Mouse (Mus musculus) pancreas, adult 10 weeks (tissue): ENCODE data around the gene Dok1. TPM values are rescaled to one million over a fixed set of nuclear protein-coding genes. Genes with fewer than 3 reads are reported as not detected.

Experiments used
- polyA plus RNA-seq: library from polyadenylated mRNA; stranded (reverse); fragments of 350-450 nt; fragmentation: Illumina TruSeq; extraction: RNeasy Lipid Tissue Mini Kit (QIAGEN cat#74804); gene quantifications from one replicate; pipeline ENCODE4 v1.2.3, GENCODE M21; 2015; ENCODE audit warnings: low read depth, low replicate concordance; ENCODE audit not compliant: insufficient read depth

The Dok1 gene
- polyA plus RNA-seq: 1.8 TPM

DNA sequence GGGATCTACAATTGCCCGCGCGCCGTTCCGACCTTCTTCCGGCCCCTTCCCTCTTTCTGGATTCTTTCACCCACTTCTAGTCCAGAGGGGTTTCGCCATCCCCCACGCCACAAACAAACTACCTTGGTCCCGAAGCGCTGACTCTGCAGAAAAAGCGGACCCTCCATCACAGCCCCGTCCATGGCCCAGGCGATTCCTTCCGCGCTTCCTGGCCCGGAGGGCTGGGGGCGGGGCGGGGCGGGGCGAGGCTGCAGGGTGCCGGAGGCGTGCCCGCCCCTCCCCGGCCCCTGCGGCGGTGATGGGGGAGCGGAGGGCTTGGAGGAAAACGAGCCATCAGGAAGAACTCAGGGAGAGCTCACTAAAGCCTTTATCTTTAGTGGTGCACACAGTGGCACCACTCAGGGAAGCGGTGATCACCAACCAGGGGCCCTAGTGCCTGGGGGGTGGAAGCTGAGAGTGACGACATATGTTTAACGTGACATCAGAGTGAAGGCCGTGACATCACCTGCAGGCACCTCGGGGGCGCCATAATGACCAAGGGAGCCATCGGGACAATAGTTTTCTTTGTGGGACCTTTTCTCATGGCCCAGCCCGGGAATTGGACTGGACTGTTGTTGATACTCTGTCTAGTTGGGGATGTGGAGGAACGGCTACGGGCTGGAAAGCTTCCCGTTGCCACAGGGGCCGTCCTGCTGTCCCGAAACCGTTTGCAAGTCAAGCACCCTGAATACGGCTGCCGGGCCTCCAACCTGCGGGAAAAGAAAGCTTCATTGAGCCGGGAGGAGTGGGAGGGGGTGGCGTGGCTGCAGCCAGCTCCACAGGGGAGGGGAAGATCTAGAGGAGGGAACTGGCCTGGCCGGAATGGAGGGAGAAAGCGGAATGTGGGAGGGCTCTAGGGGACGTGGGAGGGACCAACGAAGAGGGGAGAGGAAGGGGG lies at the start of gene Dok1, which contains the start of gene Loxl3:
Gene Dok1, minus strand, starts transcription at position 223 of the 937 bp plus-strand sequence.
Gene Loxl3, plus strand, starts transcription at position 925 of the 937 bp plus-strand sequence.

DNA sequence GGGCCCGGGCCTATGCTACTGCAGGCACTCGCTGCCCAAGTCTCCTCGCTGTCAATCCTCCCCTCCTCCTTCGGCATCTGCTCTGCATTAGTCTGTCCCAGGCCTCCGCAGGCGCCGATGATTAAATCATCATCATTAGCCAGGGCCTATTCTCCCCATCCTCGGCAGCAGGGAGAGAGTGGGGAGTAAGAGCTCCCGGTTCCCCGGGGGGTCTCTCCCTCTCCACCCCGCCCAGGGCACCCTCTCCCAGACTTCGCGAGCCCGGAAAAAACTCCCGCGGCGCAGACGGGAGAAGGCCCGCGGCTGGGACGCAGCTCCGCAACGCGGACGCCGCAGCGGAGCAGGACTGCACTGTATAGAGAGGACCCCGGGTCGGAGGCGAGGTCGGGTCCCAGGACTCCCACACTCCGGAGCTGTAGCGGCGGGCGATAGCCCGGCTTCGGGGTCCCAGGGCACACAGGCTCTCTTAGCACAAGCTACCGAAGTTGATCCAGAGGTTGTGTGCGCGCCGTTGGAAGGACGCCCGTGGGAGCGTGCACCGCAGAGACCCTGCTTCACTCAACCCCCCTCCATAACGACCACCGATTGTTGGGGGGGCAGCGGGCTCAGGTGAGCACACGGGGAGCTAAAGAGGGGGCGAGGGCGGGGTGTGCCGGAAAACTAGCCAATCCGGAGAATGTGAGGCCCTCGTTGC lies 44.5 kb upstream of the Dok1 start, which contains the start of gene Pcgf1:
Gene Pcgf1, plus strand, starts transcription at position 240 of the 694 bp plus-strand sequence.

DNA sequence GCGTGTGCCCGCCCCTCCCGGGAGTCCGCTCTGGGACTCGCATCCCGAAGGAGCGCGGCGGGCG lies 36.8 kb upstream of the Dok1 start, which contains the start of gene Tlx2:
Gene Tlx2, minus strand, starts transcription at position 47 of the 64 bp plus-strand sequence.

DNA sequence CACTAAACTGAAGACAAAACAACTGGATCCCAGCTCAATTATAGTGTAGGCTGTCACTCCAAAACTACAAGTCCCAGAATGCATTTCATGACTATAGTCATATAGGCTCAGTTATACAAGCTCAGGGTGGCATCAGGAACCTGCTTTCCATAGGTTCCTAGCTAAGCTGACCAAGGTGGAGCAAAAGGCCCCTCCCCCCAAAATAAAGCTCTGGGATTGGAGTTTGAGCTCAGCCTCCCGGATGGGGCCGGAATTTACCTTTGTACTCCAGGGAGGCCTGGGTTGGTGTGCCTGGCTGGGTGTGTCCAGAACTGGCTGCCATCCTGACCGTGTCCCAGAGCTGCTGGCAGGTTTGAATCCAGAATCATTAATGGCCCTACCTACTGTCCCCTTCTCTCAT lies 24.5 kb upstream of the Dok1 start, which contains the start of gene Dqx1:
Gene Dqx1, plus strand, starts transcription at position 55 of the 400 bp plus-strand sequence.

DNA sequence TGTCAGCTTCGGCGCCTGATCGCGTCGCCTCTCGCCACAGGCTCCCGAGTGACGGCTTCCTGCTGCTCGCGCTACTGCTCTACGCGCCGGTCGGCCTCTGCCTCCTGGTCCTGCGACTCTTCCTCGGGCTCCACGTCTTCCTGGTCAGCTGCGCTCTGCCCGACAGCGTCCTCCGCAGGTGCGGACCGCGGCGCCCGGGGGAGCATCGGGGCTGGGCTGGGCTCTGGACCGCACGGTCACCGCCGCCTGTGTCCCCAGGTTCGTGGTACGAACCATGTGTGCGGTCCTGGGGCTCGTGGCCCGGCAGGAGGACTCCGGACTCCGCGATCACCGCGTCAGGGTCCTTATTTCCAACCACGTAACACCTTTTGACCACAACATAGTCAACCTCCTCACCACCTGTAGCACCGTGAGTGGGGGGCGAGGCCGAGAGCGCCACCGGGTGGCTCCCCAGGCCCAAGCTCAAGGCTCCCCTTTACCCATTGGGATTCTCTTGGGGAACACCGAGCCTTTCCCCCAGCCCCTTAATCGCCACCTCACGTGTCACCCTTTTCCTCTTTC lies 21.7 kb upstream of the Dok1 start, which contains the start of gene Htra2:
Gene Htra2, minus strand, starts transcription at position 403 of the 561 bp plus-strand sequence.

DNA sequence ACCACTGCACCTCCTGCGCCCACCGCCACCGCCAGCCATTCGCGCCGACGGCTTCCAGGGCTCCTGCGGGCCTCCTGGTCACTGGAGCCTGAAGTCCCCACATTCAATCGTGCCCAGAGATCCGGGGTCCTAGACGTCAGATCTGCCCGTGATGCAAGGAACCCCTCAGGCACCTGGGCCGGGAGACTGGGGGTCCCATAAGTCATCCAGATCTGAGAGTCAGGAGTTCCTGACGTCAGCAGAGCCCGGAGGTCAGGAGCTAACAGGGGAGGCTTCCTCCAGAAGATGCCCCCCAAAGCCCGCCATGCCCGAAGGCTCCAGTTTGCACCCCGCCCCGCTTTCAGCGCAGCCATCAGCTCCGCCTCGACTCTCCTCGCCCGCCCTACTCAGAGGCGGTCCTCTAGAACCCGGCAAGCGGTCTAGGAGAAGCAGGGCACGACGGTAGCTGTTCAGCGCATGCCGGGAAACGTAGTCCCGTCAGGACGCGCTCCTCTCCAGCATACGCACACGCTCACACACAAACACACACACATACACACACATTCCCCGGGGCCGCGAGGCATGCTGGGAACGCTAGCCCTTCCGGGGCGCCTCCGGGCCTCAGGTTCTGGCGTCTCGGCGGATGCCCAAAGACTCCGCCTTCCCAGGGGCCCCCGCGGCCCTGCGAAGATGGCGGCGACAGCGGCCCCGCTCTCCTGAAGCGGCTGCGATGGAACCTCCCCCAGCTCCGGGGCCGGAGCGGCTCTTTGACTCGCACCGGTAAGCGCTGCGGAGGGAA lies 21.0 kb upstream of the Dok1 start, which contains the start of gene Aup1:
Gene Aup1, plus strand, starts transcription at position 448 of the 778 bp plus-strand sequence.

Other genes with a start within 250 kb of the Dok1 start
- gene Sema4f, start 93.7 kb downstream of the Dok1 start, polyA plus RNA-seq: 0.26 TPM
- not detected for gene M1ap, start 86.6 kb downstream of the Dok1 start, polyA plus RNA-seq
- gene Loxl3, start 702 bp upstream of the Dok1 start, polyA plus RNA-seq: 1.8 TPM
- 146 TPM for gene Aup1, start 21.1 kb upstream of the Dok1 start, polyA plus RNA-seq
- 40.7 TPM for gene Htra2, start 21.8 kb upstream of the Dok1 start, polyA plus RNA-seq
- 1.5 TPM for gene Dqx1, start 24.4 kb upstream of the Dok1 start, polyA plus RNA-seq
- gene Tlx2, start 36.8 kb upstream of the Dok1 start, polyA plus RNA-seq: not detected
- 7.6 TPM for gene Pcgf1, start 44.4 kb upstream of the Dok1 start, polyA plus RNA-seq
- gene Lbx2, start 52.9 kb upstream of the Dok1 start, polyA plus RNA-seq: not detected
- not detected for gene Ccdc142, start 68.1 kb upstream of the Dok1 start, polyA plus RNA-seq
- 1.1 TPM for gene Gm42688, start 68.1 kb upstream of the Dok1 start, polyA plus RNA-seq
- 31.8 TPM for gene Mrpl53, start 75.6 kb upstream of the Dok1 start, polyA plus RNA-seq
- 16.5 TPM for gene Mogs, start 82.0 kb upstream of the Dok1 start, polyA plus RNA-seq
- gene Wbp1, start 88.1 kb upstream of the Dok1 start, polyA plus RNA-seq: 42.1 TPM
- 6.9 TPM for gene Ino80b, start 92.0 kb upstream of the Dok1 start, polyA plus RNA-seq
- gene Rtkn, start 102.0 kb upstream of the Dok1 start, polyA plus RNA-seq: 12.4 TPM
- gene Wdr54, start 122.9 kb upstream of the Dok1 start, polyA plus RNA-seq: 1.5 TPM
- not detected for gene 1700003E16Rik, start 122.9 kb upstream of the Dok1 start, polyA plus RNA-seq
- 29.3 TPM for gene Dctn1, start 132.4 kb upstream of the Dok1 start, polyA plus RNA-seq
- gene Slc4a5, start 186.4 kb upstream of the Dok1 start, polyA plus RNA-seq: not detected